Mouse (Mus musculus): ENCODE measurements around the gene Tbc1d5. TPM values are rescaled to one million over a fixed set of nuclear protein-coding genes. Genes with fewer than 3 reads are reported as not detected.

The Tbc1d5 gene
- polyA plus RNA-seq, 1 experiment: 11.2 TPM

DNA sequence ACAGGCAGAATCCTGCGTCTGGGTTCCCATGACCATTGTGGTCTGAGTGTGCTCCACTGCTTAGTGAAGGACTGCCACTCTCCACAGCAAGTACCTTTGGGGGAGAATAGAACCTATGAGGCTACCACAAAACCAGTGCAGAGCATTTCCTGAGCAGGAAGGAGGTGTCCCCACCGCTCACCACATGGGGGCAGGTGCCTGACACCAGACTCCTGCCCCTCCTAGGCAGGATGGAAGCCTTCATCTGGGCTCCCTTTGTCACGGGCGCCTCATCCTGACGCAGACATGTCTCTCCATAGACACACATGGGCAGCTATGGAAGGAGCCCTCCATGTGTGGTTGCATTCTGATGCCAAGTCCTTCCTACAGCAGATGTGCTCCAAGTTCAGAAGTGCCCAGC lies 447.3 kb downstream of the Tbc1d5 start:
- Histone ChIP-seq H3K4me1 (ENCODE audit: control insufficient read depth, insufficient read depth, low read length) (no peaks in the 10 kb centered on the region), H3K4me3 (ENCODE audit: insufficient read depth, low read depth, low read length) (no peak overlapping the region), H3K27ac (ENCODE audit: insufficient read depth, low read depth, low read length) (no peak overlapping the region), H3K27me3 (replicated peaks; ENCODE audit: control insufficient read depth, insufficient read depth, low read length) (no peaks in the 10 kb centered on the region), H3K36me3 (ENCODE audit: control insufficient read depth, insufficient read depth, low read length) (no peaks in the 10 kb centered on the region)
- WGBS: 91% methylated on average over 5 of the region's 5 CpGs
- no peak for DNase-seq
- TF ChIP-seq POLR2A (IDR thresholded peaks at IDR 0.05; ENCODE audit: low read depth, low read length) (no peak), CTCF (conservative IDR thresholded peaks at IDR 0.05; ENCODE audit: insufficient read depth, insufficient read length, low read depth, low read length) (no peak)

DNA sequence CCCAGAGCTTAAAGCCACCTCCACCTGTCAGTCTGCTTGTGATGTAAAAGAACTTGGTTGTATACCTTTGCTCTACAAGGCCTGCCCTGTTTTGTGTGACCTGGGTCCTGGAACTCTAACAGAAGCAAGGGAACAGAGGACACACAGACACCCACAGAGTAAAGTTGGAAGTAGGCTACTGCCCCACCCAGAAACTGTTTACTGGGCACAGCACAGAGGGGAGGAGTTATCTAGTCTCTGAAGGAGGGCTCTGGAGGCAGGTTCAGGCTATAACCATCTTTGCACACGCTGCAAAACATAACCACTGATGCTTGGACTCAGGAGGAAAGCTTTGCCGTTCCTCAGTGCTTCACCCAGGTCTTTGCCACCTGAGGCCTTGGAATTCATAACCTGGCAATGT lies 448.3 kb downstream of the Tbc1d5 start:
- Histone ChIP-seq H3K4me1 (ENCODE audit: control insufficient read depth, insufficient read depth, low read length) (no peaks in the 10 kb centered on the region), H3K27me3 (replicated peaks; ENCODE audit: control insufficient read depth, insufficient read depth, low read length) (no peaks in the 10 kb centered on the region), H3K4me3 (ENCODE audit: insufficient read depth, low read depth, low read length) (no peak overlapping the region), H3K27ac (ENCODE audit: insufficient read depth, low read depth, low read length) (no peak overlapping the region), H3K36me3 (ENCODE audit: control insufficient read depth, insufficient read depth, low read length) (no peaks in the 10 kb centered on the region)
- TF ChIP-seq CTCF (conservative IDR thresholded peaks at IDR 0.05; ENCODE audit: insufficient read depth, insufficient read length, low read depth, low read length) (no peak), POLR2A (IDR thresholded peaks at IDR 0.05; ENCODE audit: low read depth, low read length) (no peak)
- no peak for DNase-seq
- 81% methylated on average over 2 of the region's 2 CpGs for WGBS

DNA sequence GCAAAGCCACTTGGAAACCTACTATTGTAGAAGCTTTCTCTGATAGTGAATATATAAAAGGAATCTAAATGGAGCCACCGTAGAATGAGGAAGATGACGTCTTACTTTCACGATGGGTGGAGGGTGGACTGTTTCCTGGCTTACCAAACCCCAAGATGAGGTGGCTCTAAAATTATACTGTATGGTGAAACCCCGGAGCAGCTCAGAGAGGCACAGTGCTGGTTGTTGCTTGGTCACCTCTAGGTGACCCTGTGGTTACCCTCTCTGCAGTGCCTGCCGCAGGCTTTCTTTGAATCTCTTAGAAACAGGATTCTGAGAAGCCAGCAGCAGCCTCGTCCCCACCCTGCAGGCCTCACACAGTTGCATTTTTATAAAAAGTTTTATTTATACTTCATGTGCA lies 449.6 kb downstream of the Tbc1d5 start:
- no peak overlapping the region for H3K4me3 ChIP-seq (ENCODE audit: insufficient read depth, low read depth, low read length)
- no peaks in the 10 kb centered on the region for H3K4me1 ChIP-seq (ENCODE audit: control insufficient read depth, insufficient read depth, low read length)
- WGBS: 80% methylated on average over 6 of the region's 6 CpGs
- H3K27me3 ChIP-seq (replicated peaks; ENCODE audit: control insufficient read depth, insufficient read depth, low read length): no peaks in the 10 kb centered on the region
- DNase-seq: no peak
- no peak overlapping the region for H3K27ac ChIP-seq (ENCODE audit: insufficient read depth, low read depth, low read length)
- H3K36me3 ChIP-seq (ENCODE audit: control insufficient read depth, insufficient read depth, low read length): no peaks in the 10 kb centered on the region
- no peak for TF ChIP-seq CTCF (conservative IDR thresholded peaks at IDR 0.05; ENCODE audit: insufficient read depth, insufficient read length, low read depth, low read length)
- TF ChIP-seq POLR2A (IDR thresholded peaks at IDR 0.05; ENCODE audit: low read depth, low read length): no peak

DNA sequence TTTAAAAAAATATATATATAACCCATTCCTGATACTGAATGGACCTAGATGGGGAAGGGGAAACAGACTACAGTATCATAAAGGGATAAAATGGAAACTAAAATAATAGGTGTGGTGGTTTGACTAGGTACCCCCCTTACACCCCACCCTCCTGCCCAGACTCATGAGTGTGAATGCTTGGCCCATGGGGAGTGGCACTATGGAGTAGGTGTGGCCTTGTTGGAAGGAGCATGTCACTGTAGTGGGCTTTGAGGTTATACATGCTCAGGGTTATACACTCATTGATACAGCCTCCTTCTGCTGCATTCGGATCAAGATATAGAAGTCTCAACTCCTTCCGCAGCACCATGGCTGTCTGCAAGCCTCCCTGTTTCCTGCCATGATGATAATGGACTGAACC lies 450.1 kb downstream of the Tbc1d5 start:
- Histone ChIP-seq H3K4me3 (ENCODE audit: insufficient read depth, low read depth, low read length) (no peak overlapping the region), H3K27ac (ENCODE audit: insufficient read depth, low read depth, low read length) (no peak overlapping the region), H3K27me3 (replicated peaks; ENCODE audit: control insufficient read depth, insufficient read depth, low read length) (no peaks in the 10 kb centered on the region), H3K4me1 (ENCODE audit: control insufficient read depth, insufficient read depth, low read length) (no peaks in the 10 kb centered on the region), H3K36me3 (ENCODE audit: control insufficient read depth, insufficient read depth, low read length) (no peaks in the 10 kb centered on the region)
- TF ChIP-seq POLR2A (IDR thresholded peaks at IDR 0.05; ENCODE audit: low read depth, low read length) (no peak), CTCF (conservative IDR thresholded peaks at IDR 0.05; ENCODE audit: insufficient read depth, insufficient read length, low read depth, low read length) (no peak)
- WGBS: 96% methylated on average over 2 of the region's 2 CpGs
- DNase-seq: no peak

DNA sequence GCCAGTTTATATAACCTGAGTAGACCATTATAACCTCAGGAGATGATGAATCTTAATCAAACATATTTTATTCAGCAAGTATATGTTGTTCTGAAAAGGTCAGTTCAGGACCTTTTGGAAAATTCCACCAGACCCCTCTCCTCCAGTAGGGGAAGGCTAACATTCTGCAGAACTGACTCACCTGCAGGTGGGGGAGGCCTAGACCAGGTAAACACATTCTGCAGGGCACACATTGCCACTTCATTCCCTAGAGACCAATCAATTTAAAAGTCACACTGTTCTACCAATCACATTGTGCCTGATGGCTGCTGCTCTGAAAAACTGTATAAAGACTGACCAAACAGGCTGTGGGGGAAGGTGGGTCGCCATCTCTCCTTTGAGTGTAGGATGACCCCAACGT lies 452.9 kb downstream of the Tbc1d5 start:
- Histone ChIP-seq H3K36me3 (ENCODE audit: control insufficient read depth, insufficient read depth, low read length) (no peaks in the 10 kb centered on the region), H3K27me3 (replicated peaks; ENCODE audit: control insufficient read depth, insufficient read depth, low read length) (no peaks in the 10 kb centered on the region), H3K4me1 (ENCODE audit: control insufficient read depth, insufficient read depth, low read length) (no peaks in the 10 kb centered on the region), H3K4me3 (ENCODE audit: insufficient read depth, low read depth, low read length) (no peak overlapping the region), H3K27ac (ENCODE audit: insufficient read depth, low read depth, low read length) (no peak overlapping the region)
- DNase-seq: no peak
- TF ChIP-seq CTCF (conservative IDR thresholded peaks at IDR 0.05; ENCODE audit: insufficient read depth, insufficient read length, low read depth, low read length): no peak
- WGBS: 70% methylated on average over 2 of the region's 2 CpGs

DNA sequence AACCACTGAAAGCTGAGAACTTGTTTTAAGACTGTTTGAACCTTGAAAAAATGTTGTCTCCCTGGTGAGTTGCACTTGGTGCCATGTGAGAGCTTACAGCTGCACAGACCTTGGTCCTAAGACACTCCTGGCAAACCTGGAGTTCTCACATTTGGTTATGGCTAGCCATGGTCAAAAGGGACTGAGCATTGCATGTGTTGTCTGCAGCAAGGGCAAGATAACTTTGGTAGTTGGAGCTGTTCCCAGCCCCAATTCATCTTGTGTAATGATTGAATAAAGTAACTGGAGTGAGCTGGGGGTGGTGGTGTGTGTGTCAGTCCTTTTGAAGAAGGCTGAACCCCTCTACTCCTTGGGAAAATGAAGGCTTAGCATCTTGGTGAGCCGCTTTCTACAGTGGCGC lies 454.8 kb downstream of the Tbc1d5 start:
- DNase-seq: no peak
- WGBS: 92% methylated on average over 2 of the region's 2 CpGs

DNA sequence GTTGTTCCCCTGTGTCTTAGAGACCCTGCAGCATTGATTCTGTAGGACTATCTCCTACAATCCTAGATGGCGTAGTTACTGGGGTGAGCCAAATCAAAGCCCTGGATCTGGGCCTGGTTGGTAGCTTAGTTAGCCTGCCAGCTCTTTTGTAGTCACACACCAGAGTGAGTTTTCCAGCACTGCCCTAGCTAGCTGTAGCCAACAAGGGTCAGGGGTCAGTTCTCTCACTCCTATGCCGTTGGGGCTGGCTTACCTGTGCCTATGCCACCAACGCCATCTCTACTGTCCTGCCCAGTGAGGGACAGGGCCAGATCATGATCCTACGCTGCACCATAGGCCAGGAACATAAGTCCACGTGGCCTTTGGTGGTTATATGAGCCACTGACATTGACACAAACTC lies 461.6 kb downstream of the Tbc1d5 start:
- 89% methylated on average over 5 of the region's 5 CpGs for WGBS
- H3K4me1 ChIP-seq (ENCODE audit: control insufficient read depth, insufficient read depth, low read length): no peaks in the 10 kb centered on the region
- no peak for DNase-seq
- H3K27me3 ChIP-seq (replicated peaks; ENCODE audit: control insufficient read depth, insufficient read depth, low read length): no peaks in the 10 kb centered on the region
- TF ChIP-seq POLR2A (IDR thresholded peaks at IDR 0.05; ENCODE audit: low read depth, low read length) (no peak), CTCF (conservative IDR thresholded peaks at IDR 0.05; ENCODE audit: insufficient read depth, insufficient read length, low read depth, low read length) (no peak)
- no peak overlapping the region for H3K4me3 ChIP-seq (ENCODE audit: insufficient read depth, low read depth, low read length)
- H3K27ac ChIP-seq (ENCODE audit: insufficient read depth, low read depth, low read length): no peak overlapping the region
- H3K36me3 ChIP-seq (ENCODE audit: control insufficient read depth, insufficient read depth, low read length): no peaks in the 10 kb centered on the region

More for the DNA sequence above, 454.8 kb downstream of the Tbc1d5 start:
- no peaks in the 10 kb centered on the region for H3K27me3 ChIP-seq (replicated peaks; ENCODE audit: control insufficient read depth, insufficient read depth, low read length)
- H3K4me3 ChIP-seq (ENCODE audit: insufficient read depth, low read depth, low read length): no peak overlapping the region
- H3K36me3 ChIP-seq (ENCODE audit: control insufficient read depth, insufficient read depth, low read length): no peaks in the 10 kb centered on the region
- TF ChIP-seq CTCF (conservative IDR thresholded peaks at IDR 0.05; ENCODE audit: insufficient read depth, insufficient read length, low read depth, low read length) (no peak), POLR2A (IDR thresholded peaks at IDR 0.05; ENCODE audit: low read depth, low read length) (no peak)
- no peaks in the 10 kb centered on the region for H3K4me1 ChIP-seq (ENCODE audit: control insufficient read depth, insufficient read depth, low read length)
- no peak overlapping the region for H3K27ac ChIP-seq (ENCODE audit: insufficient read depth, low read depth, low read length)

Measured in kidney, adult 2 months (tissue).